Mouse (Mus musculus) heart, embryonic 16.5 days (tissue): ENCODE data around the gene Cacna1a. TPM values are rescaled to one million over a fixed set of nuclear protein-coding genes. Genes with fewer than 3 reads are reported as not detected.
"Not testable (repeated sequence)": the region's sequence is repeated elsewhere in the genome, so short reads cannot be mapped to it uniquely, and the experiment has no call there.

Source experiments
- ATAC-seq: fragments of 200-750 bp; cut with Nextera tagmentation; replicated peaks from 2 replicates; pipeline ENCODE4 v1.8.0; 2017; ENCODE audit warnings: moderate number of reproducible peaks; ENCODE audit not compliant: insufficient read depth, low FRiP score; ENCODE audit errors: extremely low read depth
- H3K27ac ChIP-seq: fragments of 300-500 bp; sonication (generic); 2 replicates; pipeline ENCODE4 v1.5.1; 2014; ENCODE audit warnings: mild to moderate bottlenecking, low read length, control low read depth, moderate library complexity
- H3K27me3 ChIP-seq: fragments of 300-500 bp; sonication (generic); 2 replicates; pipeline ENCODE4 v1.6.1; 2014; ENCODE audit warnings: low read length, mixed read lengths; ENCODE audit not compliant: control insufficient read depth, insufficient read depth
- H3K36me3 ChIP-seq: fragments of 300-500 bp; sonication (generic); 2 replicates; pipeline ENCODE4 v1.6.1; 2014; ENCODE audit not compliant: control insufficient read depth, insufficient read depth
- H3K4me1 ChIP-seq: fragments of 300-500 bp; sonication (generic); 2 replicates; pipeline ENCODE4 v1.6.1; 2014; ENCODE audit warnings: low read length, mixed read lengths; ENCODE audit not compliant: control insufficient read depth, insufficient read depth
- H3K4me2 ChIP-seq: fragments of 300-500 bp; sonication (generic); 2 replicates; pipeline ENCODE4 v1.6.1; 2014; ENCODE audit warnings: low read depth, mild to moderate bottlenecking, control low read depth, low read length
- H3K4me3 ChIP-seq: fragments of 300-500 bp; sonication (generic); 2 replicates; pipeline ENCODE4 v1.5.1; 2014; ENCODE audit warnings: mild to moderate bottlenecking, control low read depth, low read length
- H3K9ac ChIP-seq: fragments of 300-500 bp; sonication (generic); 2 replicates; pipeline ENCODE4 v1.6.1; 2014; ENCODE audit warnings: low read length, control low read depth
- H3K9me3 ChIP-seq: fragments of 300-500 bp; sonication (generic); replicated peaks from 2 replicates; pipeline ENCODE4 v1.6.1; 2016; ENCODE audit warnings: low read length; ENCODE audit not compliant: control insufficient read depth
- WGBS: fragments of 180-500 bp; shearing (Covaris S2); extraction: QIAGEN DNeasy Blood & Tissue Kit; methylation state at CpG from one replicate; pipeline ENCODE4 v1.1.7; 2014; 5-methylcytosine and 5-hydroxymethylcytosine counted together
- polyA plus RNA-seq: library from polyadenylated mRNA; unstranded; fragments of >200 nt; fragmentation: Nextera tagmentation; extraction: Ambion mirVana; gene quantifications from 2 replicates; pipeline ENCODE4 v1.2.1, GENCODE M21; 2015

Gene Cacna1a
- polyA plus RNA-seq, 1 experiment from 2014 or later: 6.9 TPM

DNA sequence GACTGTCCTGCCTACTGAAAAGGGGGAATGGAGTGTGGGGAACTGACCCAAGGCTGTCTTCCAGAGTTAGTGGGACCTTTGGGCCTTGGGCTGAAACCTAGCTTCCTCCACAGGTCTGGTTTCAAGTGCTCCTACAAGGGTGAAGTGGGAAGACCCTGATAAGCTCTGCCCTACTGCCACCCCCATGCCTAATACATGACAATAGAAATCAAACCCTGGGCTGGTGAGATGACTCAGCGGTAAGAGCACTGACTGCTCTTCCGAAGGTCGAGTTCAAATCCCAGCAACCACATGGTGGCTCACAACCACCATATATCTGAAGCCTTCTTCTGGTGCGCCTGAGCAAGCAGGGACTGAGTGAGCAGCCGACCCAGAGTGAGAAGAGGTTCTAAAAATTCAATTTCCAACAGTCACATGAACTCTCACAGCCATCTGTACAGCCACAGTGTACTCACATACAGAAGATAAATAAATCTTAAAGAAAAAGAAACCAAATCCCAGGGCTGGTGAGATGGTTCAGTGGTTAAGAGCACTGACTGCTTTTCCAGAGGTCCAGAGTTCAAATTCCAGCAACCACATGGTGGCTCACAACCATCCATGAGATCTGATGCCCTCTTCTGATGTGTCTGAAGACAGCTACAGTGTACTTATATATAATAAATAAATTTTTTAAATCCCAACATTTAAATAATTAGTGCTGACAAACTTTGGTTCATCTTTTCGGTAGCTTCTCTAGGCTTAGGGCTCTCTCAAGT lies 280.7 kb downstream of the Cacna1a start:
- WGBS: 74% methylated on average over 6 of the region's 6 CpGs
- H3K4me2 ChIP-seq: no peak overlapping the region
- H3K4me1 ChIP-seq: peaks cover 9% of the 10 kb centered on the region
- no peak overlapping the region for H3K4me3 ChIP-seq
- no peak for ATAC-seq
- H3K9me3 ChIP-seq: no peaks in the 10 kb centered on the region
- no peak overlapping the region for H3K27ac ChIP-seq
- H3K36me3 ChIP-seq: peaks cover 8% of the 10 kb centered on the region
- H3K27me3 ChIP-seq: no peaks in the 10 kb centered on the region
- no peak overlapping the region for H3K9ac ChIP-seq

DNA sequence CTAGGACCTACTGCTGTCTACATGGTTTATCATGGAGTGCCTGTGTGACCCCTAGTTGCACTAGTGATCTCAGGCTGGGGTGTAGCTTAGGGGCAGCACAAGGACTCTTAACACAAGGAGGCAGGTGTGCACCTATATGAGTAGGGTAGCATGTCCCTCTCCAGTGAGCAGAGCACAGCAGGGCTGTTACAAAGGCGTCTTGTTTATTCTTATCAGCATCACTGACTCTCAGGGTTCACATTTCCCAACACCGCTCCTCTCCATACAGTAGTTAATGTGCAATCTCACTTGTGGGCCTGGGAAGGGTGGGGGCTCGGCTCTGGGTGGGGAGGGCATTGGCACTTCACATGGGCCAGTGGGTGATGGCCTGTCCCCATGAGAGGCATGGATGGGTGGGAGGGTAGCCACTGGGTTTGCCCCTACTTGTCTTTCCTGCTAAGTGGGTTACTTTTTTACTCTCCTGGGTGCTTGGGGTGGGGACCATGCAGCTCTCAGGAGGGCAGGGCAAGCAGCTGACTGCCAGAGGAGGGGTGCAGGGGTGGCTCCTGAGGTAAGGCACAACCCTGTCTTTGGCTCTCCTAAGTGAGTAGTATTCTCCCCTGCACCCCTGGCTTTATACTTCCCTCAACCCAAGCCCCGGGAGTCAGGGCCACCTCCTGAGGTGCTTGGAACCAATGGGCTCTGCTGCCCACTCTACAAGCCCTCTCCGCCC lies 282.2 kb downstream of the Cacna1a start:
- ATAC-seq, H3K9ac ChIP-seq, H3K4me1 ChIP-seq, H3K4me2 ChIP-seq, H3K27ac ChIP-seq, H3K9me3 ChIP-seq, H3K27me3 ChIP-seq, H3K4me3 ChIP-seq: not testable (repeated sequence)
- H3K36me3 ChIP-seq: peaks cover 16% of the 10 kb centered on the region
- 82% methylated on average over 5 of the region's 5 CpGs for WGBS

DNA sequence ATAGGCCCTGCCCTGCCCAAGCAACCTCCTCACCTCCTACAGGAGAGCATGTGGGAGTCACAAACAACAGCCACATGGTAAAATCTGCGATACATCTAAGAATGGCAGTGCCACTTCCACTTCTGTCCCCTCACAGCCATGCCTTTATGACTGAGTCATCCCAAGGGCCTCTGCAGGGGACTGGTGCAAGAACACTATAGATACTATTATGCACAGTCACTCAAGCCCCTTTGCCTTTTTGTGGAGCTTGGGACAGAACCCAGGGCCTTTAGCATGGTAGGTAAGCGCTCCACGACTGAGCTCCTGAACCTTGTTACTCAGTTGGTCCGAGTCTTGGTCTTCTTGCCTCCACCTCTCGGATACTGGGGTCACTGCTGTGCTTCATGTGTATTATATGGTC lies 289.1 kb downstream of the Cacna1a start:
- no peak overlapping the region for H3K4me3 ChIP-seq
- H3K9ac ChIP-seq: no peak overlapping the region
- H3K4me2 ChIP-seq: no peak overlapping the region
- no peak overlapping the region for H3K27ac ChIP-seq
- H3K36me3 ChIP-seq: peaks cover 25% of the 10 kb centered on the region
- peaks cover 6% of the 10 kb centered on the region for H3K4me1 ChIP-seq
- WGBS: 82% methylated on average over 5 of the region's 5 CpGs
- H3K27me3 ChIP-seq: no peaks in the 10 kb centered on the region
- no peaks in the 10 kb centered on the region for H3K9me3 ChIP-seq
- ATAC-seq: no peak

DNA sequence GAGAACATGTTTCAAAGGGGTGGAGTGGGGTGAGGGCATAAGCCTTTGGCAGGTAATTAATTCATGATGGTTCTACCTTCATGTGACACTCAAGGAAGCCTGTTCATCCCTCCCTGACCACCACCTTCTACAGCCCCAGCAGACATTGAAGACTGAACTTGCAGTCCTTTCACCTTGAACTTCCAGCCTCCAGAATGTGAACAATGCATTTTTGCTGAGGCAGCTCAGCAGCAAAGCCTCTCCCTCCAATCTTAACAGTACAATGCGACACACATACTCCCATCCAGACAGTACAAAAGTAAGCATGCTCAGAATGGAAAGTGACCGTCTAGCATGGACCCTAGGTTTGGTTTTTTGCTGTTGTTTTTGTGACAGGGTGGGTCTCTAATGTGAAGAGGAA lies 293.2 kb downstream of the Cacna1a start:
- Histone ChIP-seq H3K4me1 (peaks cover 21% of the 10 kb centered on the region), H3K4me2 (no peak overlapping the region), H3K9me3 (no peaks in the 10 kb centered on the region), H3K27me3 (no peaks in the 10 kb centered on the region), H3K4me3 (no peak overlapping the region), H3K36me3 (peaks cover 4% of the 10 kb centered on the region), H3K9ac (no peak overlapping the region), H3K27ac (no peak overlapping the region)
- ATAC-seq: no peak
- WGBS: 57% methylated on average over 2 of the region's 2 CpGs

DNA sequence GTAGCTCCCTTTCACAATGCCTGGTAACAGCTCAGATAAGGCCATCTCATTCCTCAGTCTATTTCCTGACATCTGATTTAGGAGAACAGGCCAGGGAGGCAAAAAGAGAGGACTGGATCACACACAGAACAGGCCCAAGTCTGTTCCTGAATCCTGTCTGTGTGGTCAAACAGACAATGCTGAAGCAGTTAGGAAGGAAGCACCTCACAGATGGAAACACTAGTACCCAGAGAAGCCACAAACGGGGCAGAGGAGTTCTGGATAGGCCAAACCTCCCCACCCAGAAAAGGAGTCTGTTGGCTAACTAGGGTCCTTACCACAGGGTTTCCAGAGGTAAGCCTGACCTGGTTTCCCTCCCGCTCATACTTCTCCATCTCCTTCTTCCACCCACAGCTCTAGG lies 294.0 kb downstream of the Cacna1a start:
- H3K4me3 ChIP-seq: no peak overlapping the region
- no peak overlapping the region for H3K9ac ChIP-seq
- 70% methylated on average over 2 of the region's 2 CpGs for WGBS
- H3K4me1 ChIP-seq: peaks cover 25% of the 10 kb centered on the region
- H3K4me2 ChIP-seq: no peak overlapping the region
- H3K27ac ChIP-seq: no peak overlapping the region
- no peaks in the 10 kb centered on the region; the same call in 1 of the 2 replicates for H3K36me3 ChIP-seq
- no peak for ATAC-seq
- H3K27me3 ChIP-seq: no peaks in the 10 kb centered on the region
- no peaks in the 10 kb centered on the region for H3K9me3 ChIP-seq

DNA sequence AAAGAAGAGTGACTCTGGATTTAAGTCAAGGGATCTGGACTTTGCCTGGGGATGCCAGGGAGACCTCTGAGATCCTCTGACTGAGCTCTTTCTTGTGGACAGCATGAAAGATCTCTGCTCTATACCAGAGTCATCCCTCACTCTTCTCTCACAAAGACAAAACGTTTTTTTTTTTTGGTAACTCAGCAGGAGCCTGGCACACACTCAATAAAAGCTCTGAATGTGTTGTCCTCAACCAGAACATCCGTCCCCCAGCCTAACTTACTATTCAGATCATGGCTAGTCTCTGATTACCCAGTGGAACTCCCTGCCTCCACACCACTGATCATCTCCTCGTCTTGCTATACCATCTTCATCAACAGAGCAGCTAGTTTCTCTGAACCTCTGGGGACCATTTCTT lies 296.3 kb downstream of the Cacna1a start:
- Histone ChIP-seq H3K9ac (no peak overlapping the region), H3K4me3 (no peak overlapping the region), H3K9me3 (no peaks in the 10 kb centered on the region), H3K27ac (no peak overlapping the region), H3K4me2 (no peak overlapping the region), H3K27me3 (no peaks in the 10 kb centered on the region), H3K4me1 (peaks cover 31% of the 10 kb centered on the region), H3K36me3 (no peaks in the 10 kb centered on the region)
- no peak for ATAC-seq
- 53% methylated on average over 3 of the region's 3 CpGs for WGBS

DNA sequence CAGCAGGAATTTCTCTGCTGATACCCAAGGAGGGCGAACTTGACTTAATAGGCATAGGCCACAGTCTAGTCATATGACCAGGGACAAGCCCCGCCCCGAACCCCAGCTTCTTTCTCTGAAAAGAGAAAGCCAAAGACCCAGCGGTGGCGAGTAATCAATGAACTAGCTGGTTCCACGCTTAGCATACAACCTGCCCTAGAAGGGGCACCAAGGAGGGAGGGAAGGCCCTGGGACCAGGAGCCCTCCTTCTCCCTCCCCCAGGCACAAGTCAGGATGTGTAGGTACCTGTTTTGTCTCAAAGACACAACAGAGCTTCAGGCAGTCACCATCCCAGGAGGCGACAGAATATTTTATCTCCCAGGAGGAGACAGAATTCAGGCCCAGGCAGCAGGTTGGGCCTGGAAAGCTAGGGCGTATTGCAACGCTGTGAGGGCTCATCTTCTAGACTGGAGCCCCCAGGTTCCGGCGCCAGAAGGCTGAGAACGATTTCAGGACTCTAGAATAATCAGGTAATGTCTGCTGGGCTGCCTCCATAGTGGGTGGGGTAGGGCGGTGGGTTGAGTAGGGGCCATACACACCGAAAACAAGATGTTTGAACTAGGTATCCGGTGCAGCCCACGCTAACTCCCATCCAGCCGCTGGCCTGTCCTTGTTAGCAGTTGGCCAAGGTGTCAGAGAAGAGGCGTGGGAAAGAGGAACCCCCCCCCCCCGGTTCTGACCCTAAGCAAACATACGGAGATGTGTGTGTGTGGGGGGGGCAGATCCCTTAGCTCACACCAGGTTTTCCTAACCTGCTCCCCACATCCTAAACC lies 298.2 kb downstream of the Cacna1a start, which contains the start of gene Trmt1:
TSS of gene Trmt1 (plus strand) at position 117 of the 812 bp plus-strand sequence.
- peak within 1 kb of the TSS; percentile 99 for H3K9ac ChIP-seq
- no peaks in the 10 kb centered on the region for H3K27me3 ChIP-seq
- no peaks in the 10 kb centered on the region for H3K36me3 ChIP-seq
- WGBS: 11% methylated on average over 20 of the region's 20 CpGs
- peak within 1 kb of the TSS; percentile 89 for H3K27ac ChIP-seq
- H3K4me3 ChIP-seq: peak within 1 kb of the TSS; percentile 95
- 0 out of 2 replicates have a peak, but pooled peaks have one; percentile 10 for ATAC-seq
- H3K4me2 ChIP-seq: peak within 1 kb of the TSS; percentile 87
- H3K4me1 ChIP-seq: peaks cover 37% of the 10 kb centered on the region
- no peaks in the 10 kb centered on the region for H3K9me3 ChIP-seq

DNA sequence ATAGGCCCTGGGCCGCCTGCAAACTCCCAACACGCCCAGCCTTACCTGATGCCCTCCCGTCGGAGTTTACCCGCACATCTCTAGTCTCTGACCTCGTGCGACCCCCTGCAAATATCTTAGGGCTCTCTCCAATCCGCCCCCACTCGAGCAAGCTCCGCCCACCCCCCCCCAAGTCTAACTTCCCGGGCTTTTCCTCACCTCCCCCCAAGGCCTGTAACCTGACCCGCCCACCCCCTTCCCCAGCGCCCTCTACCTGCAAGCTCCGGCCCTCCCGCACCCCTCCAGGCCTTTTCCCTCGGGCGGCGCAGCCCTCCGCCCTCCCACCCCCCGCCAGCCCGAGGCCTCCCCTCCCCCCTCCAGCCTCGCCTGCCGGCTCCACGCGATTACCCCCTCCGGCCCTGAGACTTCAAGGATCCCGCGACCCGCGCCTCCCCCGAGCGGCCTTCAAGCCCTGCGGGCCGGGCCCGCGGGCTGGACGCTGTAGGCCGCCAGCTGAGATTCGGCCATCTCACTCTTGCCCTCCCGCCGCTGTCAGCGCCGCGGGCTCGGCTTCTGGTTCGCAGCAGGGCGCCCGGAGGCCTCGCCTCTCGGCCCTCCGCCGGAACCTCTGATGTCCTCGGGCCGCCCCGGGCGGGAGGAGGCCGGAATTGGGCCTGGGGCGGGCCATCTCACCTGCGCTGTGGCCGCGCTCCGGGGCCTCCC lies 298.9 kb downstream of the Cacna1a start:
- WGBS: under 1% methylated on average over 42 of the region's 62 CpGs
- H3K4me3 ChIP-seq: peak overlapping the region; percentile 95
- peaks cover 2% of the 10 kb centered on the region; the same call in 1 of the 2 replicates for H3K36me3 ChIP-seq
- H3K4me2 ChIP-seq: peak overlapping the region; percentile 87
- H3K27me3 ChIP-seq: no peaks in the 10 kb centered on the region
- peak overlapping the region; percentile 89 for H3K27ac ChIP-seq
- peak; percentile 31 for ATAC-seq
- H3K9me3 ChIP-seq: no peaks in the 10 kb centered on the region
- H3K4me1 ChIP-seq: peaks cover 33% of the 10 kb centered on the region
- H3K9ac ChIP-seq: peak overlapping the region; percentile 99
